ENCODE assay signal across 30 mouse cellular contexts in genomic region chr4:88535742-88536141, GRCm38 (mm10). TPM values are rescaled to one million over a fixed set of nuclear protein-coding genes. Genes with fewer than 3 reads are reported as not detected.
A peak's percentile ranks its signal among the peaks of the same experiment; 100 is the strongest.
DNase-seq lines count a peak whose midpoint lies in the region; ATAC-seq lines count a peak whose summit lies in the region.
"Had no signal": no experiment of that assay in that cellular context is flagged by ENCODE, and none has a peak within 500 bp of the region (broad histone marks: within the 10 kb centered on the region; RNA-seq: fewer than 3 reads in every experiment).

No protein-coding gene starts in this region.

- no peaks in the 10 kb centered on the region for H3K9me3 ChIP-seq in liver, embryonic 12.5 days (replicated peaks)
- H3K9me3 ChIP-seq: forebrain, embryonic 15.5 days; heart, embryonic 15.5 days; neural tube, embryonic 12.5 days had no signal

- H3K4me2 ChIP-seq in liver, embryonic 12.5 days, result peak overlapping the region; percentile 49
- H3K4me2 ChIP-seq: forebrain, embryonic 15.5 days; heart, embryonic 15.5 days; lung, embryonic 14.5 days; midbrain, embryonic 11.5 days; neural tube, embryonic 12.5 days had no signal

- H3K4me3 ChIP-seq in liver, embryonic 12.5 days, result no peak overlapping the region
- H3K4me3 ChIP-seq: erythroblast, embryonic 14.5 days; forebrain, embryonic 15.5 days; heart, embryonic 15.5 days; neural tube, embryonic 12.5 days had no signal

- peak; percentile 91 for DNase-seq in heart, adult 11 months
- no peak for DNase-seq in heart, postnatal 14 days
- DNase-seq in spleen, postnatal 36 days (ENCODE audit: low spot score in 2 of 2), result peak; percentile 7 to 12
- DNase-seq in spleen, postnatal 4 days (ENCODE audit: low spot score in 2 of 2), result no peak
- no peak for DNase-seq in gastrocnemius, adult 18-20 months (ENCODE audit: low spot score)
- DNase-seq in embryo, embryonic 11 days, result no peak
- DNase-seq: adrenal gland, postnatal 10 days; cerebellum, adult 2 months; cerebellum, postnatal 36 days; kidney, adult 8-10 months; kidney, postnatal 25 days; lung, embryonic 14.5 days; lung, postnatal 4 days; right cerebral cortex, postnatal 4 days; thymus, adult 2 months had no signal

- H3K4me1 ChIP-seq in liver, embryonic 12.5 days, result peaks cover 43% of the 10 kb centered on the region
- H3K4me1 ChIP-seq: neural tube, embryonic 12.5 days had no signal

- no peak overlapping the region for H3K9ac ChIP-seq in liver, embryonic 12.5 days
- H3K9ac ChIP-seq: forebrain, embryonic 15.5 days; heart, embryonic 15.5 days; lung, embryonic 14.5 days; neural tube, embryonic 12.5 days had no signal

- ATAC-seq in liver, embryonic 12.5 days, result peak; percentile 97
- ATAC-seq in megakaryocyte-erythroid progenitor cell, adult 5-6 weeks (replicated peaks; ENCODE audit: low FRiP score, low TSS enrichment, poor library complexity, severe bottlenecking), result peak; percentile 91
- ATAC-seq: activated CD4-positive, CD25-positive, alpha-beta regulatory T cell, adult 4 months; forebrain, embryonic 15.5 days had no signal

- intact Hi-C loops in heart, postnatal 14 days (cut with DNase I), result no loop called here

- H3K36me3 ChIP-seq in liver, embryonic 12.5 days, result no peaks in the 10 kb centered on the region
- H3K36me3 ChIP-seq: forebrain, embryonic 15.5 days; heart, embryonic 15.5 days; neural tube, embryonic 12.5 days had no signal

- 41% methylated on average over 1 of the region's 1 CpGs for WGBS in liver, embryonic 12.5 days (ENCODE audit: insufficient replicate concordance)

- peak overlapping the region; percentile 77 for H3K27ac ChIP-seq in liver, embryonic 12.5 days
- H3K27ac ChIP-seq: forebrain, embryonic 15.5 days; heart, embryonic 15.5 days; neural tube, embryonic 12.5 days had no signal

- no peaks in the 10 kb centered on the region for H3K27me3 ChIP-seq in liver, embryonic 12.5 days (replicated peaks)
- H3K27me3 ChIP-seq: forebrain, embryonic 15.5 days; heart, embryonic 15.5 days; neural tube, embryonic 12.5 days had no signal

RNA-seq across cellular contexts. Expression of gene Ifnb1, which starts 13.2 kb away (rescaled TPM):
- total RNA-seq in heart, postnatal 14 days (2021), result not detected
- polyA plus RNA-seq in liver, embryonic 12.5 days (2016; fragmentation: Nextera tagmentation; extraction: Ambion mirVana), result not detected in 2 replicates
- total RNA-seq in megakaryocyte-erythroid progenitor cell, adult 5-6 weeks (2014; fragmentation: Nextera tagmentation), result not detected in 2 replicates
- not detected in 2 replicates for total RNA-seq in megakaryocyte-erythroid progenitor cell, adult 5-6 weeks (2017)
- total RNA-seq in gastrocnemius, adult 18-20 months (2021), result not detected
- total RNA-seq: adrenal gland, postnatal 10 days; ES-E14; left cerebral cortex, adult 8-10 months had no signal
- polyA plus RNA-seq: activated CD4-positive, CD25-positive, alpha-beta regulatory T cell, adult 4 months; brain, embryonic 14.5 days; cerebellum, adult 2 months; embryonic facial prominence, embryonic 11.5 days; erythroblast, embryonic 14.5 days; forebrain, embryonic 15.5 days; gonadal fat pad, adult 2 months; heart, embryonic 15.5 days; hindbrain, embryonic 11.5 days; limb, embryonic 11.5 days; lung, embryonic 14.5 days; midbrain, embryonic 11.5 days; neural tube, embryonic 12.5 days; thymus, adult 2 months had no signal

RNA-seq across cellular contexts. Expression of gene Ifna15, which starts 22.3 kb away (rescaled TPM):
- not detected for total RNA-seq in heart, postnatal 14 days (2021)
- polyA plus RNA-seq in liver, embryonic 12.5 days (2016; fragmentation: Nextera tagmentation; extraction: Ambion mirVana), result not detected in 2 replicates
- not detected in 2 replicates for total RNA-seq in megakaryocyte-erythroid progenitor cell, adult 5-6 weeks (2014; fragmentation: Nextera tagmentation)
- total RNA-seq in megakaryocyte-erythroid progenitor cell, adult 5-6 weeks (2017), result not detected in 2 replicates
- total RNA-seq in gastrocnemius, adult 18-20 months (2021), result not detected
- total RNA-seq: adrenal gland, postnatal 10 days; ES-E14; left cerebral cortex, adult 8-10 months had no signal
- polyA plus RNA-seq: activated CD4-positive, CD25-positive, alpha-beta regulatory T cell, adult 4 months; brain, embryonic 14.5 days; cerebellum, adult 2 months; embryonic facial prominence, embryonic 11.5 days; erythroblast, embryonic 14.5 days; forebrain, embryonic 15.5 days; gonadal fat pad, adult 2 months; heart, embryonic 15.5 days; hindbrain, embryonic 11.5 days; limb, embryonic 11.5 days; lung, embryonic 14.5 days; midbrain, embryonic 11.5 days; neural tube, embryonic 12.5 days; thymus, adult 2 months had no signal

RNA-seq across cellular contexts. Expression of gene Ifna14, which starts 35.9 kb away (rescaled TPM):
- total RNA-seq in heart, postnatal 14 days (2021), result not detected
- polyA plus RNA-seq in liver, embryonic 12.5 days (2016; fragmentation: Nextera tagmentation; extraction: Ambion mirVana), result not detected in 2 replicates
- total RNA-seq in megakaryocyte-erythroid progenitor cell, adult 5-6 weeks (2014; fragmentation: Nextera tagmentation), result not detected in 2 replicates
- total RNA-seq in megakaryocyte-erythroid progenitor cell, adult 5-6 weeks (2017), result not detected in 2 replicates
- not detected for total RNA-seq in gastrocnemius, adult 18-20 months (2021)
- total RNA-seq: adrenal gland, postnatal 10 days; ES-E14; left cerebral cortex, adult 8-10 months had no signal
- polyA plus RNA-seq: activated CD4-positive, CD25-positive, alpha-beta regulatory T cell, adult 4 months; brain, embryonic 14.5 days; cerebellum, adult 2 months; embryonic facial prominence, embryonic 11.5 days; erythroblast, embryonic 14.5 days; forebrain, embryonic 15.5 days; gonadal fat pad, adult 2 months; heart, embryonic 15.5 days; hindbrain, embryonic 11.5 days; limb, embryonic 11.5 days; lung, embryonic 14.5 days; midbrain, embryonic 11.5 days; neural tube, embryonic 12.5 days; thymus, adult 2 months had no signal

RNA-seq across cellular contexts. Expression of gene Ifna9, which starts 56.4 kb away (rescaled TPM):
- total RNA-seq in heart, postnatal 14 days (2021), result not detected
- not detected in 2 replicates for polyA plus RNA-seq in liver, embryonic 12.5 days (2016; fragmentation: Nextera tagmentation; extraction: Ambion mirVana)
- not detected in 2 replicates for total RNA-seq in megakaryocyte-erythroid progenitor cell, adult 5-6 weeks (2014; fragmentation: Nextera tagmentation)
- total RNA-seq in megakaryocyte-erythroid progenitor cell, adult 5-6 weeks (2017), result not detected in 2 replicates
- total RNA-seq in gastrocnemius, adult 18-20 months (2021), result not detected
- total RNA-seq: adrenal gland, postnatal 10 days; ES-E14; left cerebral cortex, adult 8-10 months had no signal
- polyA plus RNA-seq: activated CD4-positive, CD25-positive, alpha-beta regulatory T cell, adult 4 months; brain, embryonic 14.5 days; cerebellum, adult 2 months; embryonic facial prominence, embryonic 11.5 days; erythroblast, embryonic 14.5 days; forebrain, embryonic 15.5 days; gonadal fat pad, adult 2 months; heart, embryonic 15.5 days; hindbrain, embryonic 11.5 days; limb, embryonic 11.5 days; lung, embryonic 14.5 days; midbrain, embryonic 11.5 days; neural tube, embryonic 12.5 days; thymus, adult 2 months had no signal

Comparison
In these comparisons a context has a peak if more than half of its experiments do, and no peak if none do; other contexts are left out.
1. DNase-seq: peak in heart, adult 11 months (single experiment) and spleen, postnatal 36 days (2 of 2); none in heart, postnatal 14 days (0 of 2), spleen, postnatal 4 days (0 of 2), gastrocnemius, adult 18-20 months (single experiment) and embryo, embryonic 11 days (single experiment).